Mouse (Mus musculus) hindbrain, postnatal 0 days (tissue): ENCODE data around the gene Ccdc162. TPM values are rescaled to one million over a fixed set of nuclear protein-coding genes. Genes with fewer than 3 reads are reported as not detected.

Source experiments
- ATAC-seq: fragments of 200-750 bp; cut with Nextera tagmentation; 2 replicates; pipeline ENCODE4 v1.8.0; 2017; ENCODE audit warnings: mild to moderate bottlenecking, moderate TSS enrichment, moderate library complexity
- DNase-seq: peaks from one replicate; pipeline ENCODE4 v3.0.0-alpha.2; 2015; ENCODE audit warnings: low spot score
- H3K27ac ChIP-seq: fragments of 300-500 bp; sonication (generic); 2 replicates; pipeline ENCODE4 v1.5.1; 2014; ENCODE audit warnings: mild to moderate bottlenecking
- H3K27me3 ChIP-seq: fragments of 300-500 bp; sonication (generic); 2 replicates; pipeline ENCODE4 v1.6.1; 2014; ENCODE audit warnings: low read length, mixed read lengths; ENCODE audit not compliant: insufficient read depth
- H3K36me3 ChIP-seq: fragments of 300-500 bp; sonication (generic); 2 replicates; pipeline ENCODE4 v1.6.1; 2014; ENCODE audit warnings: low read length, mixed read lengths; ENCODE audit not compliant: insufficient read depth
- H3K4me1 ChIP-seq: fragments of 300-500 bp; sonication (generic); 2 replicates; pipeline ENCODE4 v1.6.1; 2014; ENCODE audit warnings: antibody characterized with exemption, low read length, mixed read lengths; ENCODE audit not compliant: insufficient read depth
- H3K4me2 ChIP-seq: fragments of 300-500 bp; sonication (generic); 2 replicates; pipeline ENCODE4 v1.6.1; 2014; ENCODE audit warnings: low read depth, mild to moderate bottlenecking, low read length, moderate library complexity, mixed read lengths
- H3K4me3 ChIP-seq: fragments of 300-500 bp; sonication (generic); 2 replicates; pipeline ENCODE4 v1.5.1; 2014; ENCODE audit warnings: low read length
- H3K9ac ChIP-seq: fragments of 300-500 bp; sonication (generic); replicated peaks from 2 replicates; pipeline ENCODE4 v1.6.1; 2014; ENCODE audit warnings: mild to moderate bottlenecking, low read length, moderate library complexity, mixed read lengths
- H3K9me3 ChIP-seq: fragments of 300-500 bp; sonication (generic); 2 replicates; pipeline ENCODE4 v1.6.1; 2016; ENCODE audit warnings: low read length, mixed read lengths
- CTCF ChIP-seq: IDR thresholded peaks from 2 replicates; pipeline ENCODE4 v1.5.1; 2016; ENCODE audit warnings: antibody characterized with exemption, control low read depth, low read depth
- WGBS: fragments of 180-500 bp; shearing (Covaris S2); extraction: QIAGEN DNeasy Blood & Tissue Kit; methylation state at CpG from one replicate; pipeline ENCODE4 v1.1.7; 2014; 5-methylcytosine and 5-hydroxymethylcytosine counted together
- polyA plus RNA-seq: library from polyadenylated mRNA; unstranded; fragments of >200 nt; fragmentation: Nextera tagmentation; extraction: Ambion mirVana; gene quantifications from 2 replicates; pipeline ENCODE4 v1.2.1, GENCODE M21; 2015
- total RNA-seq: library from RNA; depleted of rRNA; stranded (reverse); fragments of >200 nt; gene quantifications from 2 replicates; pipeline ENCODE4 v1.2.3, GENCODE M21; 2014

Gene Ccdc162
- total and polyA plus RNA-seq, 2 experiments from 2014 or later, result 2.1 to 3.3 TPM

- Histone ChIP-seq H3K9me3 (no peaks in the 10 kb centered on the region), H3K4me3 (no peak overlapping the region), H3K4me2 (no peak overlapping the region), H3K27me3 (no peaks in the 10 kb centered on the region), H3K27ac (no peak overlapping the region), H3K36me3 (no peaks in the 10 kb centered on the region), H3K4me1 (no peaks in the 10 kb centered on the region), H3K9ac (no peak overlapping the region)
- 85% methylated on average over 14 of the region's 14 CpGs for WGBS
- no peak for TF ChIP-seq CTCF
- ATAC-seq (no peak), DNase-seq (no peak)
These were observed 35.5 kb upstream of the Ccdc162 start for GRCm38 (mm10) chr10:41751867-41752480.

GRCm38 (mm10) chr10:41749306-41749705, 32.9 kb upstream of the Ccdc162 start:
- Histone ChIP-seq H3K36me3 (no peaks in the 10 kb centered on the region), H3K27ac (no peak overlapping the region), H3K4me3 (no peak overlapping the region), H3K9me3 (no peaks in the 10 kb centered on the region), H3K27me3 (no peaks in the 10 kb centered on the region), H3K9ac (no peak overlapping the region), H3K4me1 (no peaks in the 10 kb centered on the region), H3K4me2 (no peak overlapping the region)
- WGBS, result 63% methylated on average over 3 of the region's 3 CpGs
- DNase-seq (no peak), ATAC-seq (no peak)
- TF ChIP-seq CTCF, result no peak

DNA sequence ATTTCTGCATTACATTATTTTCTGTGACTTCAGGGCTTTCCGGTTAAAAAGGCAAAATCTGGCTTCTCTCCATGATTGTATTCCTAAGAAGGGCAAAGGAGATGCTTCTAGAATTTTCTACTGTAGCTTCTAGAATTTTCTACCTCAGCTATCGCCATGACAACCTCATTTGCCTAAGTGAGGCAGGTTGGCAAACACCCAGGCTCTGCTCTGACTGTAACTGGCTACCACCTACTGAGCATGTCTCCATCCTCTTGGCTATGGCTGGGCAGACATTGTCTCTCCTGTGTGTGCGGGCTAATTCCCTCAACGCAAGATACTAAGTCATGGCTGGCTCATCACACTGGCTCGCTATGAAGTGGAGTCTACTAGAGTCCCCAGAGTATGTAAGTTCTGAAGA, 30.1 kb upstream of the Ccdc162 start:
- TF ChIP-seq CTCF, result no peak
- no peaks in the 10 kb centered on the region for H3K27me3 ChIP-seq
- H3K9ac ChIP-seq, result no peak overlapping the region
- no peaks in the 10 kb centered on the region for H3K9me3 ChIP-seq
- no peaks in the 10 kb centered on the region for H3K4me1 ChIP-seq
- DNase-seq (peak; percentile 80), ATAC-seq (0 out of 2 replicates have a peak, but pooled peaks have one; percentile 56)
- no peaks in the 10 kb centered on the region for H3K36me3 ChIP-seq
- no peak overlapping the region for H3K27ac ChIP-seq
- no peak overlapping the region for H3K4me3 ChIP-seq
- 59% methylated on average over 5 of the region's 5 CpGs for WGBS
- H3K4me2 ChIP-seq, result no peak overlapping the region

DNA sequence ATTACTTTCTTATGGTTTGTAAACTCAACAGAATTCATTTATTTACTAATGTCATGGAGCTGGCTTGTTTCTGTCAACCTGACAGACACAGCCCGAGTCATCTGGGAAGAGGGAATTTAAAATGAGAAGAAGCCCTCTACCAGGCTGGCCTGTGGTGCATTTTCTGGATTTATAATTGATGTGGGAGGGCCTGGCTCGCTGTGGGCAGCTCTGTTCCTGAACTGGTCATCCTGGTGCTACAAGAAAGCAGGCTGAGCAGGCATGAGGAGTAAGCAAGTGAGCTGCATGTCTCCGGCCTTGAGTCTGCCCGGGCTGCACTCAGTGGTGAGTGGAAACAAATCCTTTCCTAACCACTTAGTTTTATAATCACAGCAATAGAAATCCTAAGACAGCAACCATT, 27.6 kb upstream of the Ccdc162 start:
- DNase-seq (no peak), ATAC-seq (no peak)
- no peak overlapping the region for H3K4me3 ChIP-seq
- H3K4me1 ChIP-seq, result no peaks in the 10 kb centered on the region
- no peaks in the 10 kb centered on the region for H3K36me3 ChIP-seq
- H3K9me3 ChIP-seq, result no peaks in the 10 kb centered on the region
- no peaks in the 10 kb centered on the region for H3K27me3 ChIP-seq
- H3K27ac ChIP-seq, result no peak overlapping the region
- no peak overlapping the region for H3K4me2 ChIP-seq
- no peak overlapping the region for H3K9ac ChIP-seq
- WGBS, result 80% methylated on average over 4 of the region's 4 CpGs
- no peak for TF ChIP-seq CTCF

- DNase-seq, result no peak
- H3K9ac ChIP-seq, result no peak overlapping the region
- WGBS, result 100% methylated on average over 2 of the region's 2 CpGs
- no peaks in the 10 kb centered on the region for H3K4me1 ChIP-seq
- no peak overlapping the region for H3K4me3 ChIP-seq
- ATAC-seq, result no peak
- no peaks in the 10 kb centered on the region for H3K36me3 ChIP-seq
- no peak for TF ChIP-seq CTCF
- no peaks in the 10 kb centered on the region for H3K9me3 ChIP-seq
- no peak overlapping the region for H3K4me2 ChIP-seq
- H3K27me3 ChIP-seq, result no peaks in the 10 kb centered on the region
- no peak overlapping the region for H3K27ac ChIP-seq
These were observed 23.8 kb upstream of the Ccdc162 start for GRCm38 (mm10) chr10:41740221-41740620.

DNA sequence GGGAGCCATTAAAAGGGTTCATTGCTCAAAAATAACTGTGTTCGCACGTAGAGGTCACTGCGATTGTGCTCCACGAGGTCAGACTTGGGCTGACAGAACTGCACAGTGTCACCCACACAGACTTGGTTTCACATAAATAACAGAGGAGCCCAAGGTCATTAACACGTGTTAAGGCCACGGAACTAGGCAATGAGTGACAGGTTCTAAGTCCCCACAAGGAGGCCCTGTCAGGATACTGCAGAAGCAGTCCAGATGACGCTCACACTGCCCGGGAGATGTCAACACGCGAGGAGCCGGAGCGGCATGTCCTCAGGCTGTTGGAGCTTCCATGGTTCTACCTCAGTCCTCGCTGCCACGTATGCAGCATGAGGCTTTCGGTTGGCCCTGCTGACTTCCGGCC, 20.8 kb upstream of the Ccdc162 start:
- DNase-seq (no peak), ATAC-seq (no peak)
- H3K27me3 ChIP-seq, result no peaks in the 10 kb centered on the region
- no peaks in the 10 kb centered on the region for H3K9me3 ChIP-seq
- TF ChIP-seq CTCF, result no peak
- WGBS, result 96% methylated on average over 16 of the region's 16 CpGs
- H3K4me2 ChIP-seq, result no peak overlapping the region
- H3K36me3 ChIP-seq, result no peaks in the 10 kb centered on the region
- no peak overlapping the region for H3K27ac ChIP-seq
- no peak overlapping the region for H3K4me3 ChIP-seq
- H3K4me1 ChIP-seq, result no peaks in the 10 kb centered on the region
- H3K9ac ChIP-seq, result no peak overlapping the region

- Histone ChIP-seq H3K27ac (no peak overlapping the region), H3K4me3 (no peak overlapping the region), H3K36me3 (no peaks in the 10 kb centered on the region), H3K9ac (no peak overlapping the region), H3K27me3 (no peaks in the 10 kb centered on the region), H3K4me1 (no peaks in the 10 kb centered on the region), H3K9me3 (no peaks in the 10 kb centered on the region), H3K4me2 (no peak overlapping the region)
- DNase-seq (no peak), ATAC-seq (no peak)
- WGBS, result 74% methylated on average over 6 of the region's 6 CpGs
- TF ChIP-seq CTCF, result no peak
These were observed 19.0 kb upstream of the Ccdc162 start for GRCm38 (mm10) chr10:41735398-41735797.
